Mouse (Mus musculus) G1E-ER4 (cell line): ENCODE measurements around the gene Itsn2. TPM values are rescaled to one million over a fixed set of nuclear protein-coding genes. Genes with fewer than 3 reads are reported as not detected.
A peak's percentile ranks its signal among the peaks of the same experiment; 100 is the strongest.

Experiments
- GATA1 ChIP-seq: IDR thresholded peaks from one replicate; pipeline ENCODE4 v1.8.0; 2012; ENCODE audit warnings: low read length, inconsistent platforms
- polyA plus RNA-seq: library from polyadenylated mRNA; stranded (reverse); fragments of >175 nt; gene quantifications from 2 replicates; pipeline ENCODE4 v1.2.3, GENCODE M21; 2012

The Itsn2 gene
- polyA plus RNA-seq, 1 experiment = 9.9 TPM

DNA sequence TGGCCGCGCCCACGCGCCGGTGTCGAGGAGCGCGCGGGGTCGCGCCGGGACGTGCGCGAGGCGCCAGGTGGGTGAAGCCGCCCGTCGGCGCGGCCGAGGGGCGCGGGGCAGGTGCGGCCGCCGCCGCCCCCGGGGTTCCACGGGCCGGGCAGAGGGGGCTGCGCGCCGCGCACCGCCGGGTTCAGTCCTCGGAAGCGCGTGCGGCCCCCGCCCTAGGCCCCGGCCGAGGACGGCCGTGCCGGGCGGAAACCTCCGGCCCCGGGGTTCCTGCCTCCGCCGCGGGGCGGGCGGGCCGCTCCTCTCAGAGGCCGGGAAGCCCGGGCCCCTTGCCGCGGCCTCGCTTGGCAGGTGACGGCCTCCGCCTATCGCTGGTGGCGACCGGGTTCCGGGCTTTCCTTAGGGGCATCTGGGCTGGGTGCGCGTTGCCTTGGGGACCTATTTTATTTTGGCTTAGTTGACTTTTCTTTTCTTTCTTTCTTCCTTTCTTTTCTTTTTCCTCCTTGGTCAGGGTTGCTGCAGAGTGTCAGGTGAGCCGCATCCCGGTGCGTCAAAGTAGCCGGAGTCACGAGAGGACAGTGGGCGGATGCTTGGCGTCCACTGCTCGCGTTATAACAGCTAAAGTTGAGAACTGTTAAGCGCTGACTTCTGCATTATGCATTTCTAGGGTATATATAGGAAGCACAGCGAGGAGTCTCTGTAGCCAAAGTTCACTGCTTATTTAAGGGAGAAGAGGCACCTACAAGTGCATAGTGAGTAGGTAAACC lies 910 bp downstream of the Itsn2 start:
- TF ChIP-seq GATA1 = no peak

DNA sequence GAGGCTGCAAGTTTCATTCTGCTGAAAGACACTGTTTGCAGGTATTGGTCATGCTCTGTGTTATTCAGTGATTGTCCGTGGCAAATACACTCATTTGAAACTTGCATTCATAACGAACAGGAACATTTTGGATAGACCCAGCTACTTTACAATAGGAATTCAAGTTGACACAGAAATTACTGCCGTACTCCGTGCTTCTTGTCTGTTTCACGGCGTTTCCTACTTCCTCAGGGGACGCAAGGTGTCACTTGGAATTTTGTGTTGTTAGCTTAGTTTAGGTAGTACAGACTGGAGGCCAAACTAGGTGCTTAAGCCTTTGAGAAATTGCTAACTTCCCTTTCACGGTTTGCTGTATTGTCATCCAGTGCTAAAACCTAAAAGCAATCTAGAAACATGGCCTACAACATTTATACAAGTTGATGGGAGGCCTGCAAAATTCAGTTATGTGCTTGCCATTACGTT lies 1.5 kb downstream of the Itsn2 start:
- TF ChIP-seq GATA1 = no peak

DNA sequence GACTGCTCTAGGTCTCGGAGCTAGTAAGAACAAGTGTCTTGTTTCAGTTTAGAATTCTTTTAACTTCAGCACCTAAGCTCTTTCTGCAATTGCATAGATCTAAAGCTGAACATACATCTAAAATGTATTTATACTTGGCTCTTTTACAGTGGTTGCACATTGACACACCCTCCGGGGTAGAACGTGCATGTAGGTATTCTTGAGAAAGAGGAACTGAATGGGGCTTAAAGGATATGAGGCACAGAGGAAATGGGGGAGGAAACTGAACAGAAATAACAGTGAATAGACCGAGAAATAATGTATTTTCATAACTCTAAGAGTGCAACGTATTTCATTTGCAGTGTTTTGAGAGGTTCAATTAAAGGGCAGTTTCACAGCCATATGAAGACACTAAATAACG lies 2.6 kb downstream of the Itsn2 start:
- TF ChIP-seq GATA1 = no peak

DNA sequence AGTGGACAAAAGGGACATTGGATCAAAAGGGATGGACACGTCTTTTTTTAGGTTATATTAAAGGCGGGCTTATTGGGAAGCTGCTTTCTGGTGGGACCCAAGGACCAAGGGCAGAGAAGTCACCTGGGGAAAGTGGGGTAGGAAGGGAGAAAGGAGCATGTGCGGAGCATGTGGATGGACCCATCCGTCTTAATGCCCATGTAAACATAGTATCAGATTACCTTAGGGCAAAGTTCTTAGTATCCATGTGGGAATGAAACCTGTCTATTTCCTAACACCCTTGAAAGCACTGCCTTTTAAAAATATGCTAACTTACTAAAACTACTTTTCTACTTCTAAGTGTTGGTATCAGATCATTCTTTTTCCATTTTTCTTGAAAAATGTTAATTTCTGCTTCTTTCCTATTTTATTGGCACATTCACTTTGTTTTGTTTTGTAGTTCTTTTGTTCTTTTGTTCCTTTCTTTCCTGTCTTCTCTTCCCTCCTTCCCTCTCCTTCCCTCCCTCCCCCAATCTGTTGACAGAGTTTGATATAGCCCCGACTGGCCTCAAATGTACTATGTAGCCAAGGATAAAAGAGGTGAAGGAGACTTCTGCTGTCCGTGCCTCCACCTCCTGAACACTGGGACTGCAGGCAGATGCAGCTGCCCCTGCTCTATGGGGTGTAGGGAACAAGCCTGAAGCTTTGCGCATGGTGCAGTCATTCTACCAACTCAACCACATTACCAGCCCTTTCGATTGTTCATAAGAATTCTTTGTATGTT lies 6.4 kb downstream of the Itsn2 start:
- TF ChIP-seq GATA1 = no peak

DNA sequence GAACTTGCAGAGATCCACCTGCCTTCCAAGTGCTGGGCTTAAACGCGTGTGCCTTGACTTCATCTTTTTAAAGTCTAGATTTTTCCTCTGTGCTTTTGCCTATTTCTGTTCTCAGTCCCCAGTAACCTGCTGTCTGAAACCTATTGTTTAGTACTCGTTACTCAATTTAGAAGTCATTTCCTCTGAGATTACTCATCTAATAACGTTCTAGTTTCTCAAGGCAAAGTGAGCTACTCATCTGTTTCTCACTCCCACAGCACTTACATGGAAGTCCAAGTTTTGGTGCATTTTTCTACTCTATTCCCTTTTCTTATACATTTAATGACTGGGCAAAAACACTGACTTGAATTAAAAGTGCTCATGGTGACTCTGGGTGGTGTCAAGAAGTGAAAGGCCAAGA lies 7.3 kb downstream of the Itsn2 start:
- TF ChIP-seq GATA1 = no peak

DNA sequence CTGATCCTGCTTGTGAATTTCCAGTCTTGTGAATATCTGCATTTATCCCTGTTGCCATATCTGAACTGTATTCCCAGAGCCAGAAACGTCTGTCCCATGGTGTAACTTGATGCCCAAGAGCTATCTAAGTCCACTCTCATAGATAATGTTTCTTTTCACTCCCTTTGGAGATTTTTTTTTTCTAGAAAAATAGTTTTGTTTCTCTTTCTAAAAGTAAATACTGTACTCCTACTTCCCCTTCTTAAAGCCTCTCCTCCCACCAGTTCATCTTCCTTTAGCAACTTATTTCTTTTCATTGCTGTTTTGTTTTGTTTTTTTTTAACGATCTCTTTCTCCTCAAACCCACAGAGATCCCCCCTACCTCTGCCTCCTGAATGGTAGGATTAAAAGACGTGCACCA lies 14.2 kb downstream of the Itsn2 start:
- no peak for TF ChIP-seq GATA1

DNA sequence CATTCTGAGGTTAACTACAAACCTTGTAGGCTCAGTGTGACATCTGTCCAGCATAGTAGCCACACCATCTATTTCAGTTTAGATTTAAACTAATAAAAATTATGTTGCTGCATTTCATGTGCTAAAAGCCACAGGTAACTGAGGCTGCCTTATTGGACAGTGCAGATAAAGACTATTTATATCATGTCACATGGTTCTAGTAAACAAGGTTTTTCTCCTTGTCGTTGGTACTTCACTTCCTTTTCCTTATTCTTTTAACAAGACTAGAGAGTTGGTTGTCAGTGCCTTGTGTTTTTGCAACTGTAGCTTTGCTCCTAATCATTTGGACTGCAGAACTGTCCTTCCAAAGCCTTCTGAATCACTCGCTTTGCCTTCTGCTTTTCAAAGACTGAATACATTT lies 22.3 kb downstream of the Itsn2 start:
- no peak for TF ChIP-seq GATA1

DNA sequence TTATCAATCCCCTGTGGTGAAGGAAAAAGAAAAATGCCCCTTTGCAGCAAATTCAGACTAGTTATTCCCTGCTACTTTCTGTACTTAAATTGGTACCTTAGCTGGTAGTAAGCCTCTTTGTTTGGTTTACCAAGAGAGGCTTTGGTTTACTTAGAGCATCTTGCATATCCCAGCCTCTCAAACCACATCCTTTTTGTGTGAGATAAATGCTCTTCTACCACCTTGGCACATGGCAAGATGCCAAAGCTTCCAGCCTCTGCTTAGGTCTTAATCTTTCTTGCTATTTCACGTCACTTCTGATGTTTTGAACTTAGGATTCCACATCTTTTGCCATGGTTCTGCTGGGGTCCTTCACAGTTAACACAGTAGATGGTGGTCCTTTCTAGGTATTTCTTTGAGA lies 31.8 kb downstream of the Itsn2 start:
- no peak for TF ChIP-seq GATA1

DNA sequence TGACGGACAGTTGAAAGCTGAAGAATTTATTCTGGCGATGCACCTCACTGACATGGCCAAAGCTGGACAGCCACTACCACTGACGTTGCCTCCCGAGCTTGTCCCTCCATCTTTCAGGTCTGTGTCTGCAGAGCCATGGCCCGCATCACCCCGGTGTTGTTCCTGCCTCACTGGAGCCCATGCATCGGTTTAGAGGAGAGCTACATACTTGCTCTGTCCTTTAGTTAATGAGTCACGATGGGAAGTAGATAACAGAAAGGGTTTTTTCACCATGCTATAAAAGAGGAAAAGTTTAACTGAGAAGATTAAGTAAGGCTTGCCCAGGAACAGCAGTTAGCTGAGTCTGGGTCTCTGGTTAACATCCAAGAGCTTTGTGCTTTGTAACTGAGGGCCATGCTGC lies 40.5 kb downstream of the Itsn2 start:
- TF ChIP-seq GATA1 = no peak

DNA sequence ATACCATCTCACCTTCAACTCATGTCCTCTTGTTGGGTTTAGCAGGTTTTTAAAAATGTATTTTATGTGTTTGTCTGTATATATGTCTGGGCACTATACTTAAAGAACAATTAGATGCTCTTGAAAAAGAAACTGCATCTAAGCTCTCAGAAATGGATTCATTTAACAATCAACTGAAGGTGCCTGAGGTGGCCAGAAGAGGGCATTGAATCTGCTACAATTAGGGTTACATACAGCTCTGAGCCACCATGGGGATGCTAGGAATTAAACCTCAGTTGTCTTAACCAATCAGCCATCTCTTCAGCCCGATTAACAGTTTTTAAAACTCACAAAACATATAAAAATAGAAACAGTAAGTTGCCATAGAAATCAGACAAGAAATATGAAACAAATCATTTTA lies 46.0 kb downstream of the Itsn2 start:
- no peak for TF ChIP-seq GATA1

DNA sequence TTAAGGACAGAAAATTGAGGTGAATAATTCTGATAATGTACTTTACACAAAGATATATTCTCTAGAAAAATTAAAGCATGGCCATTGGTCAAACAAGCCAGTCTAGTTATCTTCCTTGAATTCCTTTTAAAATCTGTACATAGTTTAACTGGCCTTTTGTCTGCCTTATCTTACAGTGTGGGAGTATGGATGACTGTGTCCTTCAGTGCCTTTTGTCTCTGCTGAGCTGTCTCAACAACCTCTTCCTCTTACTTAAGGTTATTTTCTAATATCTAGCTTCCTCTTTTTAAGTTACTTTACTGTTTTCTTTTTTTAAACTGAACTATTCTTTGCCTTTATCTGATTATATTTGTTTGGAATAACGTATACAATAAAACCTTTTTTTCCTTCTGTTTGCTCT lies 48.3 kb downstream of the Itsn2 start:
- TF ChIP-seq GATA1 = no peak

DNA sequence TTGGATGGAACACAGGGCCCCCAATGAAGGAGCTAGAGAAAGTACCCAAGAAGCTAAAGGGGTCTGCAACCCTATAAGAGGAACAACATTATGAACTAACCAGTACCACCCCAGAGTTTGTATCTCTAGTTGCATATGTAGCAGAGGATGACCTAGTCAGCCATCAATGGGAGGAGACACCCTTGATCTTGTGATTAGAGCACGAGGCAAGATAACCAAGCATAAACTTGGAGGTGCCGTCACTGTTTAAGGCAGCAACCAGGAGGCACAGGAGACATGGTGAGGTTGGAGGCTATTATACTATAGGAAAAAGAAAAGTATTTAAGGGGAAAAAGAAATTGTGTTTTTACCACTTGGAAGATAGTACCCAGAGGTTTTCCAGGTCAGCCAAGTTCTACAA lies 64.4 kb downstream of the Itsn2 start:
- TF ChIP-seq GATA1 = no peak

DNA sequence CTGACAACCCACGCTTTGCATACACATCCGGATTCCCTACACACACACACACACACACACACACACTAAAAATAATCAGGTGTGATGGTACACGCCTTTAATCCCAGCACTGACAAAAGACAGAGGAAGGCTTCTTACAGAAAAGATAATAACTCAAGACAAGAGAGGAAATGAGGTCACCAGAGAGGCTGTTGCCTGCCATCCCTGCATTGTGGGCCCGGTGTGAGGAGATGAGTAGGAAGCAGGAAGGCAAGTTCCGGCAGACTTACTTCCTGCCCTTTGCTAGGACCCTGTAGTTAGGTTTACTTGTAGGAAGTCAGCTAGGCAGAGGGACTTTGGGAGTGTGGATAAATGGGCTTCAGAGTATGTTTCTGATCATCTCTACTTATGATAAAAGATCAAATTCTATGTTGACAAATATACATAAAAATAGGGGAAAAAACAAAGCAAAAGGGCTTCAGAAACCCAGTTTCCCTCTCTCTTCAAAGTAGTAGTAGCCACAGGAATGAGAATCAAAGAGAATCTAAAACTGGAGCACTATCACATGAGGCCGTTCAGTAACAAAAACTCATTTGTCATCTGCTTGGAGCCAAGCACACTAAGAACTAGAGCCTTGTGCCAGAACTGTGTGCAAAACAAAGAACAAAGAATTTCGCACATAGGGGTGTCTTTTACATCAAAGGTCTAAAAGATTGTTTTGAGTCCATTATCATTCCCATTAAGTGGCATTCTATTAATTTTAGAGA lies 72.7 kb downstream of the Itsn2 start:
- no peak for TF ChIP-seq GATA1

DNA sequence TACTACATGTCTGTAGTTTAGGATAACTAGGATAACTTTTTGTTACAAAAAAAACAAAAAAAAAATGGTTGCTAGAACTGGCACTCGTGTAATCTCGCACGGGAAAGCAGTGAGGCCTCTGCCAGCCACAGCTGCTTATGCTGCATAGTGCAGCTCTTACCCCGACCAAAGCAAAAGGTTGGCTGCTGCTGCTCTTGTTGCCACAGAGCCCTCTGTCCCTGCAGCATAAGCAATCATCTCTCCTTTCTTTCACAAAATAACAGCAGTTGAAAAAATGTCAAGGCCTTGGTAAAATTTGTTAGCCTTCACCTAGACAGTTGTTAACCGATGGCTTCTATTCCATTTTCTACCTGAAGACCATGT lies 73.2 kb downstream of the Itsn2 start:
- no peak for TF ChIP-seq GATA1

DNA sequence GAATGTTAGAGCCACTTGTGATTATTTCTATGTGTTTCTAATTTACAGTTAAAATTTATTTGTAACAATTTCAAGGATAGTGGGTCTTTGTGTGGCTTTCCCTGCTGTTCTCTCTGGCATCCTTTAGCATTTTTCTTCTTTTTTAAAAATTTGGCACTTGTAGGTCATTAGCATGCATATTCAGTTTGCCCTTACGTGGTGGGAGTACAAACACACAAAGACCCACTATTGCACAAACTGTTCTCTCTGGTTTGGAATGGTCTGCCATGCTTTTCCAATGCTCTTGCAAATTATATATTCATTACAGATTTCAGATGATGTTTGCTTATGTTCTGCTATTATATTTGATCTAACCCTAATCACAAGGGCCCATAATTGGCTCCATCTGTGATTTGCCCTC lies 83.9 kb downstream of the Itsn2 start:
- no peak for TF ChIP-seq GATA1

DNA sequence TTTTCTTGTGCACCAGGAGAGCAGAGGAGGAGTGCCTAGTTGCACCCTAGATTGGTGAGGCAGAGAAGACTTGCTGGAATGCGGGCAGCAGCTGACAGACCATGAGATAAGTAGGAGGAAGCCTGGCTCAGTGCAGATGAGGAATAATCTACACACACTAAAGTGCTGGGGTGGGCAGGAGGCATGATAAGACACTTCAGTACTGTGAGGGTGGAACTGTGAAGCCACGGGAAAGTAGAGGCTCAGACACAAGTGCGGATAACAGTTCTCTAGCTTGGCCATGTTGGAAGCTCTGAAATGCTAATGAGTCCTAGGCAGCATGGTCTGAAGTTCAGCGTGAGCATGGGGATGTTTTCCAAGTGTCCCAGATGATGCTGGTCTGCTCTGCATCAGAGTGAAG lies 87.5 kb downstream of the Itsn2 start:
- peak; percentile 95 for TF ChIP-seq GATA1
